Mouse (Mus musculus) stomach, embryonic 14.5 days (tissue): ENCODE measurements around the gene Bach2. TPM values are rescaled to one million over a fixed set of nuclear protein-coding genes. Genes with fewer than 3 reads are reported as not detected.

Experiments used
- ATAC-seq: fragments of 200-750 bp; cut with Nextera tagmentation; 2 replicates; pipeline ENCODE4 v1.8.0; 2017; ENCODE audit warnings: low read depth, moderate TSS enrichment; ENCODE audit not compliant: insufficient number of reproducible peaks, insufficient read depth, low FRiP score
- H3K27ac ChIP-seq: fragments of 300-500 bp; sonication (generic); 2 replicates; pipeline ENCODE4 v1.5.1; 2014; ENCODE audit warnings: mild to moderate bottlenecking, low read length, moderate library complexity, mixed read lengths
- H3K27me3 ChIP-seq: fragments of 300-500 bp; sonication (generic); 2 replicates; pipeline ENCODE4 v1.6.1; 2014; ENCODE audit warnings: low read length, control low read depth, mixed read lengths; ENCODE audit not compliant: control insufficient read depth, insufficient read depth
- H3K36me3 ChIP-seq: fragments of 300-500 bp; sonication (generic); 2 replicates; pipeline ENCODE4 v1.6.1; 2014; ENCODE audit warnings: mild to moderate bottlenecking, control low read depth, low read length, moderate library complexity, mixed read lengths; ENCODE audit not compliant: control insufficient read depth, insufficient read depth
- H3K4me1 ChIP-seq: fragments of 300-500 bp; sonication (generic); 2 replicates; pipeline ENCODE4 v1.6.1; 2014; ENCODE audit warnings: low read length, control low read depth, mixed read lengths; ENCODE audit not compliant: control insufficient read depth, insufficient read depth
- H3K4me2 ChIP-seq: fragments of 300-500 bp; sonication (generic); replicated peaks from 2 replicates; pipeline ENCODE4 v1.6.1; 2014; ENCODE audit warnings: low read depth, low read length, control low read depth
- H3K4me3 ChIP-seq: fragments of 300-500 bp; sonication (generic); 2 replicates; pipeline ENCODE4 v1.5.1; 2014; ENCODE audit warnings: low read depth, low read length, control low read depth
- H3K9ac ChIP-seq: fragments of 300-500 bp; sonication (generic); replicated peaks from 2 replicates; pipeline ENCODE4 v1.6.1; 2014; ENCODE audit warnings: low read depth, mild to moderate bottlenecking, control low read depth, low read length, moderate library complexity, mixed read lengths
- H3K9me3 ChIP-seq: fragments of 300-500 bp; sonication (generic); 2 replicates; pipeline ENCODE4 v1.6.1; 2016; ENCODE audit warnings: low read depth, low read length, control low read depth; ENCODE audit not compliant: control insufficient read depth
- WGBS: fragments of 180-500 bp; shearing (Covaris S2); extraction: QIAGEN DNeasy Blood & Tissue Kit; methylation state at CpG from one replicate; pipeline ENCODE4 v1.1.7; 2014; 5-methylcytosine and 5-hydroxymethylcytosine counted together
- polyA plus RNA-seq: library from polyadenylated mRNA; unstranded; fragments of >200 nt; fragmentation: Nextera tagmentation; extraction: Ambion mirVana; gene quantifications from 2 replicates; pipeline ENCODE4 v1.2.1, GENCODE M21; 2014

Bach2 gene
- polyA plus RNA-seq, 1 experiment from 2014 or later: 8.4 TPM

- Histone ChIP-seq H3K9ac (no peak overlapping the region), H3K4me2 (no peak overlapping the region), H3K36me3 (no peaks in the 10 kb centered on the region), H3K4me3 (no peak overlapping the region), H3K27ac (no peak overlapping the region), H3K4me1 (peaks cover 2% of the 10 kb centered on the region; the same call in 1 of the 2 replicates), H3K9me3 (no peaks in the 10 kb centered on the region), H3K27me3 (no peaks in the 10 kb centered on the region)
- no peak for ATAC-seq
- 76% methylated on average over 11 of the region's 11 CpGs for WGBS
These were observed 7.1 kb upstream of the Bach2 start for GRCm38 (mm10) chr4:32231258-32232055.

- Histone ChIP-seq H3K4me2 (no peak overlapping the region), H3K9ac (no peak overlapping the region), H3K27me3 (no peaks in the 10 kb centered on the region; the same call in 1 of the 2 replicates), H3K4me3 (no peak overlapping the region), H3K36me3 (no peaks in the 10 kb centered on the region), H3K9me3 (no peaks in the 10 kb centered on the region), H3K27ac (no peak overlapping the region), H3K4me1 (peaks cover 13% of the 10 kb centered on the region; the same call in 1 of the 2 replicates)
- no peak for ATAC-seq
- WGBS: 75% methylated on average over 16 of the region's 16 CpGs
These were observed 2.5 kb upstream of the Bach2 start for GRCm38 (mm10) chr4:32235920-32236705.

- H3K4me2 ChIP-seq: peak overlapping the region; percentile 91
- no peaks in the 10 kb centered on the region; the same call in 1 of the 2 replicates for H3K27me3 ChIP-seq
- peaks cover 22% of the 10 kb centered on the region for H3K4me1 ChIP-seq
- under 1% methylated on average over 90 of the region's 100 CpGs for WGBS
- H3K4me3 ChIP-seq: peak overlapping the region; percentile 85
- H3K27ac ChIP-seq: peak overlapping the region; percentile 91
- no peaks in the 10 kb centered on the region for H3K36me3 ChIP-seq
- no peaks in the 10 kb centered on the region for H3K9me3 ChIP-seq
- ATAC-seq: peak; percentile 60
- peak overlapping the region; percentile 73 for H3K9ac ChIP-seq
These were observed 531 bp downstream of the Bach2 start for GRCm38 (mm10) chr4:32238921-32239748.

- ATAC-seq: peak; percentile 35; the same call in 1 of the 2 replicates
- Histone ChIP-seq H3K9ac (peak overlapping the region; percentile 73), H3K27me3 (no peaks in the 10 kb centered on the region; the same call in 1 of the 2 replicates), H3K4me3 (peak overlapping the region; percentile 85), H3K4me2 (peak overlapping the region; percentile 91), H3K9me3 (no peaks in the 10 kb centered on the region), H3K36me3 (no peaks in the 10 kb centered on the region), H3K27ac (peak overlapping the region; percentile 91), H3K4me1 (peaks cover 23% of the 10 kb centered on the region)
- 0% methylated on average over 26 of the region's 26 CpGs for WGBS
These were observed 1.1 kb downstream of the Bach2 start for GRCm38 (mm10) chr4:32239749-32240131.

GRCm38 (mm10) chr4:32240457-32241030 lies 1.9 kb downstream of the Bach2 start:
- Histone ChIP-seq H3K9me3 (no peaks in the 10 kb centered on the region), H3K4me3 (peak overlapping the region; percentile 85), H3K36me3 (no peaks in the 10 kb centered on the region), H3K4me2 (peak overlapping the region; percentile 91), H3K9ac (no peak overlapping the region), H3K27ac (no peak overlapping the region), H3K4me1 (peaks cover 23% of the 10 kb centered on the region), H3K27me3 (no peaks in the 10 kb centered on the region; the same call in 1 of the 2 replicates)
- no peak for ATAC-seq
- 22% methylated on average over 9 of the region's 9 CpGs for WGBS

GRCm38 (mm10) chr4:32241351-32241980 lies 2.9 kb downstream of the Bach2 start:
- no peak for ATAC-seq
- H3K4me1 ChIP-seq: peaks cover 23% of the 10 kb centered on the region
- no peak overlapping the region for H3K4me3 ChIP-seq
- H3K4me2 ChIP-seq: no peak overlapping the region
- no peaks in the 10 kb centered on the region for H3K36me3 ChIP-seq
- 55% methylated on average over 6 of the region's 6 CpGs for WGBS
- H3K9me3 ChIP-seq: no peaks in the 10 kb centered on the region
- no peak overlapping the region for H3K9ac ChIP-seq
- no peak overlapping the region for H3K27ac ChIP-seq
- H3K27me3 ChIP-seq: no peaks in the 10 kb centered on the region; the same call in 1 of the 2 replicates

GRCm38 (mm10) chr4:32242122-32242615 lies 3.6 kb downstream of the Bach2 start:
- Histone ChIP-seq H3K9ac (no peak overlapping the region), H3K9me3 (no peaks in the 10 kb centered on the region), H3K4me2 (no peak overlapping the region), H3K36me3 (no peaks in the 10 kb centered on the region), H3K4me3 (no peak overlapping the region), H3K27me3 (no peaks in the 10 kb centered on the region; the same call in 1 of the 2 replicates), H3K27ac (no peak overlapping the region), H3K4me1 (peaks cover 27% of the 10 kb centered on the region)
- 45% methylated on average over 6 of the region's 6 CpGs for WGBS
- no peak for ATAC-seq
